Mouse (Mus musculus) bone marrow, adult 2 months (tissue): Measurements from ENCODE around the gene Jph2.

Experiments used
- CTCF ChIP-seq: fragments of 200-500 bp; IDR thresholded peaks from 2 replicates; pipeline ENCODE4 v1.5.1; 2011; ENCODE audit warnings: low read length, control low read depth; ENCODE audit not compliant: control insufficient read depth, insufficient read depth
- POLR2A ChIP-seq: fragments of 200-500 bp; IDR thresholded peaks from 2 replicates; pipeline ENCODE4 v1.6.1; 2011; ENCODE audit warnings: low read depth, mild to moderate bottlenecking, control low read depth, low read length, borderline replicate concordance; ENCODE audit not compliant: control insufficient read depth

DNA sequence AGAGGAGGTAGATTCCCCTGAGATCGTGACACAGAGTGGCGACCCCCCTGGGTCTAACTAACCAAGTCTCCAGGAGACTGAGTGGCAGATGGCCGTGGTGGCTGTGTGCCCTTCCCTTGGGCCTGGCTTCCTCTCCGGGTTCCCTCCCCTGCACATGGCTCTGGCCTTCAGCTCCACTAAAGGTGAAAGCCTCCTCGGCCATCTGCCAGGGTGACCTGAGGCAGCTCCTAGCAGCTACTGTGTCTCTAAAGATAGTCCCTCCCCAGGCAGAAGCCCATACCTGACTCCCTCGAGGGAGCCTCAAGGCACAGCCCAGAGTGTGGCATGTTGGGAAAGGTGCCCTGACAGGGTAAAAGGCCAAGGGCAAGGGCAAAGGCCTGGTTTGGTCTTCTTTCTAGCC, 45.8 kb upstream of the Jph2 start:
- TF ChIP-seq CTCF (no peak), POLR2A (no peak)
